Mouse (Mus musculus) neural tube, embryonic 13.5 days (tissue): ENCODE results near the gene Plxna4. TPM values are rescaled to one million over a fixed set of nuclear protein-coding genes. Genes with fewer than 3 reads are reported as not detected.

Source experiments
- ATAC-seq: fragments of 200-750 bp; cut with Nextera tagmentation; 2 replicates; pipeline ENCODE4 v1.8.0; 2017; ENCODE audit warnings: low read depth, mild to moderate bottlenecking, moderate TSS enrichment, moderate library complexity
- H3K27ac ChIP-seq: fragments of 300-500 bp; sonication (generic); replicated peaks from 2 replicates; pipeline ENCODE4 v1.5.1; 2015; ENCODE audit warnings: moderate library complexity, mild to moderate bottlenecking, inconsistent platforms
- H3K27me3 ChIP-seq: fragments of 300-500 bp; sonication (generic); 2 replicates; pipeline ENCODE4 v1.6.1; 2015; ENCODE audit warnings: mild to moderate bottlenecking, inconsistent platforms
- H3K36me3 ChIP-seq: fragments of 300-500 bp; sonication (generic); 2 replicates; pipeline ENCODE4 v1.6.1; 2015; ENCODE audit warnings: mild to moderate bottlenecking, inconsistent platforms
- H3K4me1 ChIP-seq: fragments of 300-500 bp; sonication (generic); replicated peaks from 2 replicates; pipeline ENCODE4 v1.6.1; 2015; ENCODE audit warnings: inconsistent platforms
- H3K4me2 ChIP-seq: fragments of 300-500 bp; sonication (generic); 2 replicates; pipeline ENCODE4 v1.6.1; 2015; ENCODE audit warnings: inconsistent platforms, mild to moderate bottlenecking, moderate library complexity
- H3K4me3 ChIP-seq: fragments of 300-500 bp; sonication (generic); 2 replicates; pipeline ENCODE4 v1.5.1; 2015; ENCODE audit warnings: mild to moderate bottlenecking, inconsistent platforms
- H3K9ac ChIP-seq: fragments of 300-500 bp; sonication (generic); 2 replicates; pipeline ENCODE4 v1.6.1; 2015; ENCODE audit warnings: moderate library complexity, mild to moderate bottlenecking, inconsistent platforms
- H3K9me3 ChIP-seq: fragments of 300-500 bp; sonication (generic); 2 replicates; pipeline ENCODE4 v1.6.1; 2016; ENCODE audit warnings: inconsistent platforms
- WGBS: fragments of 180-500 bp; shearing (Covaris S2); methylation state at CpG from one replicate; pipeline ENCODE4 v1.1.7; 2015; 5-methylcytosine and 5-hydroxymethylcytosine counted together
- polyA plus RNA-seq: library from polyadenylated mRNA; unstranded; fragments of >200 nt; fragmentation: Nextera tagmentation; extraction: Ambion mirVana; gene quantifications from 2 replicates; pipeline ENCODE4 v1.2.1, GENCODE M21; 2015

Gene Plxna4
- polyA plus RNA-seq, 1 experiment from 2014 or later = 17.1 TPM

DNA sequence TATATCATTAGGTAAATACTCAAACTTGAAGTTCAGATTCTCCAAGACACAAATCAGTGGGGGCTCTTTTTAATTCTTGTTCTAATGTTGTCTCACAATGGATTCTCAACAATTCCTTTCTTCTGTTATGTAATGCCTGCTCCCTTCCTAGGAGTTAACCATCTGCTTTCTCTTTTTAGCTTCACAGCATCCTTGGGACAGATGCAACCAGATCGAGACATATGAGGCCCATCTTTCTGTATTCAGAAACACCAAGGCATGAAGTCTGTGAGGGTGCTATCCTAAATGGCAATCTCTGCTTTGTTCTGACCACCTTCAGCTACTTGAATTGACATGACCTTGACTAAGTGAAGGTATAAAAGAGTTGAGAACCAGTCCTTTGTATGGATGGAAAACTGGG lies 144.3 kb downstream of the Plxna4 start:
- H3K36me3 ChIP-seq = no peaks in the 10 kb centered on the region
- WGBS = 90% methylated on average over 1 of the region's 1 CpGs
- no peak overlapping the region for H3K9ac ChIP-seq
- H3K4me1 ChIP-seq = peaks cover 11% of the 10 kb centered on the region; the same call in 1 of the 2 replicates
- H3K9me3 ChIP-seq = no peaks in the 10 kb centered on the region
- H3K4me2 ChIP-seq = no peak overlapping the region
- H3K27ac ChIP-seq = no peak overlapping the region
- H3K4me3 ChIP-seq = no peak overlapping the region
- no peak for ATAC-seq
- no peaks in the 10 kb centered on the region for H3K27me3 ChIP-seq

DNA sequence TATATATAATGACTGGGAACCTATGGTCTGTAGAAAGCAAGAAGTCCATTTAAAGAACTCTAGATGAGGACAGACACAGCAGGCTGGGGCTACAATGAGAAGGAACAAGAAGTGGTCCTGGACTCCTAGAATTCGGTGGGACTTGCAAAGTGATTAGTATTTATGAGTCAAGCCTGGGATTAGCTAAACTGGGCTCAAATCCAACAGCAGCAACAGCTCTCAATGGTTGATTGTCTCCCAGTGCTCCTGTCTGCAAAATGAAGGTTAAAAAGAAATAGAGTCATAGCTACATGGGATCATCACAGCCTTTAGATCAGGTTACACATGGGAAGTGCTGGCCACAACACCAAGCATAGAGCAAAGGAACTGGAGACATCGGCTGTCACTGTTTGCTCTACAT lies 148.6 kb downstream of the Plxna4 start:
- ATAC-seq = no peak
- Histone ChIP-seq H3K27ac (no peak overlapping the region), H3K9ac (no peak overlapping the region), H3K9me3 (no peaks in the 10 kb centered on the region), H3K4me2 (no peak overlapping the region), H3K4me3 (no peak overlapping the region), H3K36me3 (no peaks in the 10 kb centered on the region), H3K27me3 (no peaks in the 10 kb centered on the region), H3K4me1 (peaks cover 18% of the 10 kb centered on the region)
- 72% methylated on average over 2 of the region's 2 CpGs for WGBS

DNA sequence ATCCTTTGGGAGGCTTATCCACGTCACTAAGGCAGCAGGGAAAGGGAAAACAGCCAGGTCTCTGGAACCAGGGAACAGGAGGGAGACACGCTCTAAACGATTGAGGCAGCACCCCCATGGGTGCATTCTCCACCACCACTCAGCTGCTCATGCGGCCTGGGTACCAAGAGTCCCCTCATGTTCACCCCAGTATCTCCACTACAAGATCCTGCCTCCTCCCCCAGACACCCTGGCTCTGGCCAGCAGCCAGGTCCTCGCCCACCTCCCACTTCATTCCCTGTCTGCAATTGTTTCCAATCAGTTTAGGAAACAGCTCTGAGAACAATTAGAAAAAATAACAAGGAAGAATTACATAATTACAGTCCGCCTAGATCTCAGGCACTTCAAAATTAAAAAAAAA lies 150.8 kb downstream of the Plxna4 start:
- WGBS = 70% methylated on average over 6 of the region's 6 CpGs
- Histone ChIP-seq H3K4me2 (no peak overlapping the region), H3K27me3 (no peaks in the 10 kb centered on the region), H3K4me1 (peaks cover 36% of the 10 kb centered on the region), H3K36me3 (no peaks in the 10 kb centered on the region), H3K4me3 (no peak overlapping the region), H3K27ac (no peak overlapping the region), H3K9ac (no peak overlapping the region), H3K9me3 (no peaks in the 10 kb centered on the region)
- no peak for ATAC-seq

DNA sequence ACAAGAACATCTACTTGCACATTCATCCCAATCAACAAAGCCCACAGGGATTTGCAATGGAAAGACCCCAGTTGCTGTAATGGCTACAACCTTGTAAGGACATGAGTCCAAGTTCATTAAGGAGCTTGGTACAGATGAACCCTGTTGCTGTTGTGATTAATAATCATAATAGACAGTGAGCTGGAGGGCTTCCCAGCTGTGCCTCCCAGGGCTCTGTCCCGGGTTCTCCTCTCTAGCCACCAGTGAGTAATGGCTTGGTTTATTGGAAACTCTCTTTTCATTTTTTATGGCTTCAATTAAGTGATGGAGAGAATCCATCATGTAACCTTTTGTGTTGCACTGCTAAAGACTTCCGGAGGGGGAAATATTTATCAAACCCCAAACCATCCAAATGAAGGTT lies 164.9 kb downstream of the Plxna4 start:
- Histone ChIP-seq H3K27me3 (no peaks in the 10 kb centered on the region), H3K27ac (no peak overlapping the region), H3K36me3 (no peaks in the 10 kb centered on the region), H3K9me3 (no peaks in the 10 kb centered on the region), H3K4me2 (no peak overlapping the region), H3K9ac (no peak overlapping the region), H3K4me3 (no peak overlapping the region), H3K4me1 (peaks cover 26% of the 10 kb centered on the region)
- WGBS = 41% methylated on average over 2 of the region's 2 CpGs
- ATAC-seq = no peak

DNA sequence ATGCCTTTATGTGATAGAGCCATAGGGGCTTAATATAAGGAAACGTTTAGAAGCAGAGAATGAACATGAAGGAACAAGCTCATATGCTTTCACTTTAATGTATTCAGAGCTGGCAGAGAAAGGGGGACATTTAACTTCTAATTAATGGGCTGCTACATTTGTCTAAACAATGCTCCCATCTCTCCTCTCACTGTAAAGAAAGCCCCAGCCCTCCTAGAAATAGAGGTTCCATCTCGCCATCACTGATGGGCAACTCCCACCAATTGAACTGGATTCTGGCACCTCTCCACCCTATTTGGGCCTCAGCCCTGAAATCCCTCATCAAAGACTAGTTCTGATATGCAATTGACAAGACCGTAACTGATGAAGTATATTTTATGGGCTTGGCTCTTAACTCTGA lies 167.4 kb downstream of the Plxna4 start:
- Histone ChIP-seq H3K4me1 (peaks cover 19% of the 10 kb centered on the region), H3K4me3 (no peak overlapping the region), H3K27ac (no peak overlapping the region), H3K36me3 (no peaks in the 10 kb centered on the region), H3K4me2 (no peak overlapping the region), H3K9me3 (no peaks in the 10 kb centered on the region), H3K27me3 (no peaks in the 10 kb centered on the region), H3K9ac (no peak overlapping the region)
- 74% methylated on average over 3 of the region's 3 CpGs for WGBS
- ATAC-seq = no peak

DNA sequence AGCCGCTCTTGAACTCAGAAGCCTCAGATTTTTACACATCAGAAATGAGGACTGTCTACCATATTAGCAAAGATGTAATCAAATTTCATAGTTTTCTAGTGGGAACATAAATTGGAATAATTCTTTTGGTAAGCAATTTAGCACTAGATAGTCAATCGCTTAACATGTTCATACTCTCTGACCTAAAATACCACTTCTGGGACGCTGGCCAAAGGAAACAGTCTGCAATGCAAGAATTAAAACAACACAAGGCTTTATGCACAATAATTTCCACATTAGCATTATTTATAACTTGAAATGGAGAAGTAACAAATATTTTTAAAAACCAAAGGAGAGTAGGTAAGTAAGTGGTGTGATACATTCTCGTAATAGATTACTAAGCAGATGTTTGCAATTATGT lies 170.6 kb downstream of the Plxna4 start:
- WGBS = 86% methylated on average over 4 of the region's 4 CpGs
- Histone ChIP-seq H3K9me3 (no peaks in the 10 kb centered on the region), H3K27me3 (no peaks in the 10 kb centered on the region), H3K4me1 (peaks cover 11% of the 10 kb centered on the region), H3K27ac (no peak overlapping the region), H3K4me3 (no peak overlapping the region), H3K4me2 (no peak overlapping the region), H3K36me3 (no peaks in the 10 kb centered on the region), H3K9ac (no peak overlapping the region)
- ATAC-seq = no peak

DNA sequence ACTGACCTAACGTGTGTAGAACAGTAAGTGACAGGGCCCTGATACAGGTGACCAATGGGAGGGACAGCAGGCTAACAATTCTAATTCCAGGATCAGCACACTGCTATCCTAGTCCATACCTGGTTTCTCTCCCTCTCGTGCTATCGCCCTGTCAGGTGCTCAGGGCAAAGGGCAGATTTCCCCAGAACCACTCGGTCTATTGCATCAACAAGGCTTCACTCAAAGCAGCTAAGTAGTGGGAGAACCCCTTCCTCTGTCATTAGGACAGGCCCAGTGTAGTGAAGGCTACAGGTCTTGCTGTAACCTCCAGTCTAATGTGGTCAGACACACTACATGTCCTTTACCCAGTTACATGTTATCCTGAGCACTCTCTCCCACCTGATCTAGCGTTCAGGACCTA lies 176.7 kb downstream of the Plxna4 start:
- Histone ChIP-seq H3K9me3 (no peaks in the 10 kb centered on the region), H3K36me3 (no peaks in the 10 kb centered on the region), H3K4me2 (no peak overlapping the region), H3K9ac (no peak overlapping the region), H3K4me3 (no peak overlapping the region), H3K27ac (no peak overlapping the region), H3K27me3 (no peaks in the 10 kb centered on the region), H3K4me1 (peaks cover 57% of the 10 kb centered on the region)
- no peak for ATAC-seq
- 84% methylated on average over 5 of the region's 5 CpGs for WGBS

DNA sequence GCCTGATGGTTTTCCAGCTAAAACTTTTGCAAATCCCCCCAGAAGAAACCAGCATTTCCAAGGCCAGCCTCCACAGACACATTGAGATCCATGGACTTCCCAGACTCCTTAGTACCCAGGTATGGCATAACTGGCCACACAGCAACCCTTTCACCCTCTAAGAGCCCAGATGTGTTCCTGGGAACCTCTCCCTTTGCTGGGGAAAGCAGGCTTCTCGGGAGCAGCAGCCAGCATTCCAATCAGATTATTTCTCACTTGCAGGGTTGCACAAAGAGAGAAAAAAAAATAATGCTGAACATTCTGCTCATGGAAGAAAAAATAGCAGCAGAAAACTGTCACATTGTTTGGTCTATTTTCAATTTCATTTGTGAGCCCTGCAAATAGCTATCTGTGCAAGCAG lies 178.4 kb downstream of the Plxna4 start:
- Histone ChIP-seq H3K4me1 (peaks cover 61% of the 10 kb centered on the region), H3K27me3 (no peaks in the 10 kb centered on the region), H3K27ac (no peak overlapping the region), H3K4me3 (no peak overlapping the region), H3K4me2 (no peak overlapping the region), H3K9ac (no peak overlapping the region), H3K9me3 (no peaks in the 10 kb centered on the region), H3K36me3 (no peaks in the 10 kb centered on the region)
- WGBS = 62% methylated on average over 1 of the region's 1 CpGs
- ATAC-seq = no peak

DNA sequence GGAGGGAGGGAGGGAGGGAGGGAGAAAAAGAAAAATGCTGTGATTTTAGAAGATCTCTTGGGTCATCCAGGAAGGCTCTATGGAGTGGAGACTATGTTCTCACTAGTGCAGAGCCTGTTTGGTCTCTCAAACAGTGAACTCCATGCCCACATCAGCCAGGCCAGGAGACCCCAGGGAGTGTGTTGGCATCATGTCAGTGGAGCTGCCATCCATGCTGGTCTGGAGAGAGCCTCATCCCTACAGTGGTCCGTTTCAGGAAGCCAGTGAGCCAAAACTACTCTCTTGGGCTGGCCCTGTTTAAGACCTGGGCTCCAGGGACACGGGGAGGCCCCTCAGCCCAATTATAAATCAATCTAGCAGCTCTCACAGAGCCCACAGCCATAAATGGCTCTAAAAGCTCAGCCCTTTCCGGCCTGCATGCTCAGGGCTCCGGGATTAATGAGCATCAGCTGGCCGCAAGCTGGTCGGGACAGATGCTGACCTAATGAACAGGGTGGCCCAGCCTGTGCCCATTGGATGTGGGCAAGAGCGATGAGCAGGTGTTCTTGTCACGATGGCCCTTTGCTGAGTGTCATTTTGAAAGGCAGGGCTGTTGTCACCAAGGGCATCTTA lies 180.3 kb downstream of the Plxna4 start:
- WGBS = 7% methylated on average over 8 of the region's 8 CpGs
- no peaks in the 10 kb centered on the region for H3K9me3 ChIP-seq
- H3K9ac ChIP-seq = no peak overlapping the region
- H3K4me1 ChIP-seq = peaks cover 67% of the 10 kb centered on the region
- H3K27ac ChIP-seq = no peak overlapping the region
- no peak overlapping the region for H3K4me2 ChIP-seq
- peak; percentile 48; the same call in 1 of the 2 replicates for ATAC-seq
- no peaks in the 10 kb centered on the region for H3K36me3 ChIP-seq
- no peaks in the 10 kb centered on the region for H3K27me3 ChIP-seq
- no peak overlapping the region for H3K4me3 ChIP-seq

DNA sequence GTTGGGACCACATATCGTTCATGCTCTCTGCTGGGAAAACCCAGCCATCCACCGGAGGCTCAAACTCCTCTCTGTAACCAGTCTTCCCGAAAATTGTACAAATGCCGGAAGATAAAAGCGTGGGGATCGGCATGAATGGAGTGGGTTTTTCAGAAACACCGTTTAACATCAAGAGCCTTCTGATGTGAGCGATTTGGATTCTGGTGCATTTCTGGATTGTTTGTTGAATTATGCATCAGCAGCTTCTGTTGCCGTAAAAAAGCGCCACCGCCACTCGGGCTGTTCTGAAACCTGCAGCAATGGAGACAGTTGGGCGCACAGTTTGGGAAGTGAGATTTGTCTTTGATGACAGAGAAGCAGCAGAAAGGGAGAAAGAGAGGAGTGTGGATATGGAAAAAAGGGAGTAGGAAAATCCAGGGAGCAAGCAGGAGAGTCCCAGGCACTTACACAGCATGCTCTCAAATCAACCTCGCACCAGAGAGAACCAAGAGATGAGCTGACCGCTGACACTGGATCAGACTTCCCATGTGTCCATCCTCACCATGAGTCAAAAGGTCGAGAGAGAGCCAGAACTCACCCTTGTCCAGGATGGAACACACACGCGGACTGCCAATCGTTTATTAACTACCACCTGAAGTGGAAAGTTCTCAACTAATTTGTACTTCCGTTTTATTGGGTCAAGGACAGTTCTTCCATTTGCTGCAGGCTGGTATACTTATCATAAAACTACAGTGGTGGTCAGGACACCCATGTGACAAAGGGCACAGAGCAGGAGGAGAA lies 181.5 kb downstream of the Plxna4 start:
- WGBS = 80% methylated on average over 20 of the region's 20 CpGs
- no peaks in the 10 kb centered on the region for H3K9me3 ChIP-seq
- peaks cover 67% of the 10 kb centered on the region for H3K4me1 ChIP-seq

DNA sequence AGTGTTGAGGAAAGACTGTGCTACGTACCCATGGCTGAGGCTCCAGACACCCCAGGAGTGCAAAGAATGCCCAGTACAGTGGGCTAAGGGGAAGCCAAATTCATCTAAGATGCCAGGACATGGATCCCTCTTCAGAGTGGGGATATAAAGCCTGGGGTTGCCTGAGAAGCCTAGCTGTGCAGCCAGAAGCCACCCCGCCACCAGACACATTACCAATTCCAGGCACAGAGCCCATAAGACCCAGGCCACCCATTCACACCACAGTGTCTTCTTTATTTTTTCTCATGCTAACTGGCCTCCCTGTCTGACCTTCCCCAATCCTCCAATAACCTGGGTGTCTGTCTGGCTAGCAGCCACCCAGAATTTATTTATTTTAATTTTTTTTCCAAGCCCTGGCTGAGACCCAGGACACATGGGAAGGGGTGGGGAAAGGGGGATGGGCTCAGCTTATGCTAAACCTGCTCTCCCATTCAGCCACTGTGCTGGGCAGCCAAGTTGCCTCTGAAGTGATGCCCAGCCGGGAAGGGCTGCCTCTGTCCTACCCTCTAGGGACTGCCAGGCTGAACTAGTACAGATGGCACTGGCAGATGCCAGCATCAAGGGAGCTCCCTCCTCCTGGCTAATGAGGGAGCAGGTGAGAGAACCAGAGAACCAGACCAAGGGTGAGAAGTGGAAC lies 185.3 kb downstream of the Plxna4 start:
- no peak overlapping the region for H3K4me2 ChIP-seq
- no peaks in the 10 kb centered on the region for H3K36me3 ChIP-seq
- no peak overlapping the region for H3K9ac ChIP-seq
- H3K27ac ChIP-seq = peak overlapping the region; percentile 52
- H3K27me3 ChIP-seq = no peaks in the 10 kb centered on the region
- peaks cover 46% of the 10 kb centered on the region for H3K4me1 ChIP-seq
- 40% methylated on average over 3 of the region's 3 CpGs for WGBS
- no peak overlapping the region for H3K4me3 ChIP-seq
- peak; percentile 89 for ATAC-seq
- no peaks in the 10 kb centered on the region for H3K9me3 ChIP-seq

More for the DNA sequence above, 181.5 kb downstream of the Plxna4 start:
- H3K36me3 ChIP-seq = no peaks in the 10 kb centered on the region
- no peak overlapping the region for H3K4me2 ChIP-seq
- no peak overlapping the region for H3K4me3 ChIP-seq
- no peaks in the 10 kb centered on the region for H3K27me3 ChIP-seq
- no peak for ATAC-seq
- no peak overlapping the region for H3K27ac ChIP-seq
- H3K9ac ChIP-seq = no peak overlapping the region

DNA sequence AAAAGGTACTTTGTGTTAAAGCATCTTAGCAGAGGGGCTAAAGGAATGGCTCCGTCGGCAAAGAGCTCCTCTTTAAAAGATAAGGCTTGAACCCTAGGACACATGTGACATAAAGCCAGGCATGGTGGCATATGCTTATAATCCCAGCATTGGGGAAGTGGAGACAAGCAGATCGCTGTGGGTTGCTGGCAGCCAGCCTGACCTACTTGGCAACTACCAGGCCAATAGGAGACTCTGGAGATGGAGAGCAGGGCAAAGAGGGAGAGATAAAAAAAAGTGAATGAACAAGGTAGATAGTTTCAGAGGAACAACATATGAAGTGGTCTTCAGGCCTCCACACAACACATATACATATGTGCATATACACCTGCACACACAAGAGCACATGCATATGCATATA lies 189.7 kb downstream of the Plxna4 start:
- WGBS = 82% methylated on average over 3 of the region's 3 CpGs
- no peak overlapping the region for H3K4me3 ChIP-seq
- ATAC-seq = no peak
- no peak overlapping the region for H3K9ac ChIP-seq
- H3K36me3 ChIP-seq = no peaks in the 10 kb centered on the region
- no peaks in the 10 kb centered on the region for H3K9me3 ChIP-seq
- H3K4me1 ChIP-seq = peaks cover 45% of the 10 kb centered on the region
- H3K27me3 ChIP-seq = no peaks in the 10 kb centered on the region
- no peak overlapping the region for H3K4me2 ChIP-seq
- no peak overlapping the region for H3K27ac ChIP-seq
